Mouse (Mus musculus) right cerebral cortex, adult 18-20 months (tissue): ENCODE results near the gene Atxn7l1.

Source experiments
- DNase-seq: peaks from one replicate; pipeline ENCODE4 v3.0.0; 2022; ENCODE audit warnings: mixed read lengths

Atxn7l1 gene

GRCm38 (mm10) chr12:33184137-33184536 lies 36.6 kb downstream of the Atxn7l1 start:
- no peak for DNase-seq

GRCm38 (mm10) chr12:33185046-33185445 lies 37.6 kb downstream of the Atxn7l1 start:
- DNase-seq, result no peak

- no peak for DNase-seq
Measured at GRCm38 (mm10) chr12:33186331-33186730, 38.8 kb downstream of the Atxn7l1 start.

GRCm38 (mm10) chr12:33190133-33190532 lies 42.6 kb downstream of the Atxn7l1 start:
- DNase-seq, result no peak

GRCm38 (mm10) chr12:33190633-33191032 lies 43.1 kb downstream of the Atxn7l1 start:
- DNase-seq, result no peak

- no peak for DNase-seq
Measured at GRCm38 (mm10) chr12:33193408-33193901, 46.0 kb downstream of the Atxn7l1 start.

- peak; percentile 32 for DNase-seq
Measured at GRCm38 (mm10) chr12:33195175-33195574, 47.7 kb downstream of the Atxn7l1 start.

- DNase-seq, result no peak
Measured at GRCm38 (mm10) chr12:33197287-33197686, 49.8 kb downstream of the Atxn7l1 start.

GRCm38 (mm10) chr12:33197746-33198145 lies 50.3 kb downstream of the Atxn7l1 start:
- DNase-seq, result no peak

GRCm38 (mm10) chr12:33201068-33201467 lies 53.6 kb downstream of the Atxn7l1 start:
- no peak for DNase-seq

- DNase-seq, result no peak
Measured at GRCm38 (mm10) chr12:33201491-33202210, 54.2 kb downstream of the Atxn7l1 start.

GRCm38 (mm10) chr12:33205255-33205654 lies 57.8 kb downstream of the Atxn7l1 start:
- DNase-seq, result no peak

GRCm38 (mm10) chr12:33206300-33206699 lies 58.8 kb downstream of the Atxn7l1 start:
- no peak for DNase-seq

GRCm38 (mm10) chr12:33210856-33211255 lies 63.4 kb downstream of the Atxn7l1 start:
- no peak for DNase-seq

- DNase-seq, result no peak
Measured at GRCm38 (mm10) chr12:33218215-33218859, 70.8 kb downstream of the Atxn7l1 start.

GRCm38 (mm10) chr12:33219436-33219835 lies 71.9 kb downstream of the Atxn7l1 start:
- no peak for DNase-seq

- DNase-seq, result no peak
Measured at GRCm38 (mm10) chr12:33220081-33220480, 72.6 kb downstream of the Atxn7l1 start.

GRCm38 (mm10) chr12:33220509-33221051 lies 73.1 kb downstream of the Atxn7l1 start:
- DNase-seq, result peak; percentile 84

- DNase-seq, result no peak
Measured at GRCm38 (mm10) chr12:33222187-33222586, 74.7 kb downstream of the Atxn7l1 start.

GRCm38 (mm10) chr12:33225117-33225541 lies 77.6 kb downstream of the Atxn7l1 start:
- peak; percentile 78 for DNase-seq

- no peak for DNase-seq
Measured at GRCm38 (mm10) chr12:33225978-33226377, 78.5 kb downstream of the Atxn7l1 start.

GRCm38 (mm10) chr12:33226596-33226995 lies 79.1 kb downstream of the Atxn7l1 start:
- no peak for DNase-seq

- no peak for DNase-seq
Measured at GRCm38 (mm10) chr12:33235314-33235713, 87.8 kb downstream of the Atxn7l1 start.

- DNase-seq, result no peak
Measured at GRCm38 (mm10) chr12:33235771-33236323, 88.4 kb downstream of the Atxn7l1 start.
